Mouse (Mus musculus) midbrain, embryonic 11.5 days (tissue): ENCODE data around the gene Acsl5. TPM values are rescaled to one million over a fixed set of nuclear protein-coding genes. Genes with fewer than 3 reads are reported as not detected.

Experiments used
- ATAC-seq: fragments of 200-750 bp; cut with Nextera tagmentation; 2 replicates; pipeline ENCODE4 v1.8.0; 2017; ENCODE audit warnings: moderate TSS enrichment, moderate library complexity; ENCODE audit not compliant: low FRiP score
- DNase-seq: peaks from one replicate; pipeline ENCODE4 v3.0.0; 2015; ENCODE audit warnings: low spot score; ENCODE audit errors: missing footprints
- H3K27ac ChIP-seq: fragments of 300-500 bp; sonication (generic); 2 replicates; pipeline ENCODE4 v1.5.1; 2014; ENCODE audit warnings: low read depth, low read length
- H3K27me3 ChIP-seq: fragments of 300-500 bp; sonication (generic); 2 replicates; pipeline ENCODE4 v1.6.1; 2014; ENCODE audit warnings: mild to moderate bottlenecking, low read length, moderate library complexity, mixed read lengths; ENCODE audit not compliant: control insufficient read depth, insufficient read depth
- H3K36me3 ChIP-seq: fragments of 300-500 bp; sonication (generic); 2 replicates; pipeline ENCODE4 v1.6.1; 2014; ENCODE audit warnings: mild to moderate bottlenecking, low read length, moderate library complexity, mixed read lengths; ENCODE audit not compliant: control insufficient read depth, insufficient read depth
- H3K4me1 ChIP-seq: fragments of 300-500 bp; sonication (generic); 2 replicates; pipeline ENCODE4 v1.6.1; 2014; ENCODE audit warnings: low read length; ENCODE audit not compliant: control insufficient read depth, insufficient read depth
- H3K4me2 ChIP-seq: fragments of 300-500 bp; sonication (generic); 2 replicates; pipeline ENCODE4 v1.6.1; 2014; ENCODE audit warnings: mild to moderate bottlenecking, moderate library complexity
- H3K4me3 ChIP-seq: fragments of 300-500 bp; sonication (generic); 2 replicates; pipeline ENCODE4 v1.5.1; 2014; ENCODE audit warnings: low read depth, low read length
- H3K9ac ChIP-seq: fragments of 300-500 bp; sonication (generic); 2 replicates; pipeline ENCODE4 v1.6.1; 2014; ENCODE audit warnings: low read length
- H3K9me3 ChIP-seq: fragments of 300-500 bp; sonication (generic); 2 replicates; pipeline ENCODE4 v1.6.1; 2016; ENCODE audit warnings: low read length; ENCODE audit not compliant: control insufficient read depth
- WGBS: fragments of 180-500 bp; shearing (Covaris S2); extraction: QIAGEN DNeasy Blood & Tissue Kit; methylation state at CpG from one replicate; pipeline ENCODE4 v1.1.7; 2014; 5-methylcytosine and 5-hydroxymethylcytosine counted together
- polyA plus RNA-seq: library from polyadenylated mRNA; unstranded; fragments of >200 nt; fragmentation: Nextera tagmentation; extraction: Ambion mirVana; gene quantifications from 2 replicates; pipeline ENCODE4 v1.2.1, GENCODE M21; 2014

Gene Acsl5
- polyA plus RNA-seq, 1 experiment from 2014 or later = 17.3 TPM

DNA sequence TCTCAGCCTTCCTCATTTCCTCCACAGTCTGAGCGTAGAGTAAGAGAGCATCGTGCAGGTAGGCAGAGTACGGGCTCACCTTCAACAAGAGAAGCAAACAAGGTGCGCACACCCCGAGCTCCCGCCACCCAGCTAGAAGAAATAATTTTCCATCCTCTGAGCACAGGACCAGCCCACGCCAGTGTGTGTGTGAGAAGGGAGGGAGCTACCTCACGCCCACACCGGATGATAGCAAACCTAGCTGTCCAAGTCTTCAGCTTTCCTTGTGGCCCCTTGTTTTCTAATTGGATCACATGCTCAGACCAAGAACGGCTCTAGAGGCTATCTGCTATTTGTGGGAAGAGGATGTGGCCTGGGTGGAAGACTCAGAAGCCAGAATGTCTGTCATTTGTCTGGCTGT lies 20.7 kb upstream of the Acsl5 start:
- DNase-seq (no peak), ATAC-seq (no peak)
- WGBS = 84% methylated on average over 10 of the region's 10 CpGs
- Histone ChIP-seq H3K4me1 (no peaks in the 10 kb centered on the region), H3K4me2 (no peak overlapping the region), H3K27me3 (no peaks in the 10 kb centered on the region), H3K4me3 (no peak overlapping the region), H3K9me3 (no peaks in the 10 kb centered on the region), H3K27ac (no peak overlapping the region), H3K36me3 (no peaks in the 10 kb centered on the region), H3K9ac (no peak overlapping the region)

GRCm38 (mm10) chr19:55232136-55232535 lies 19.6 kb upstream of the Acsl5 start:
- Histone ChIP-seq H3K4me1 (no peaks in the 10 kb centered on the region), H3K4me2 (no peak overlapping the region), H3K27me3 (no peaks in the 10 kb centered on the region), H3K4me3 (no peak overlapping the region), H3K36me3 (no peaks in the 10 kb centered on the region), H3K9ac (no peak overlapping the region), H3K27ac (no peak overlapping the region), H3K9me3 (no peaks in the 10 kb centered on the region)
- ATAC-seq (no peak), DNase-seq (no peak)
- 68% methylated on average over 8 of the region's 8 CpGs for WGBS

DNA sequence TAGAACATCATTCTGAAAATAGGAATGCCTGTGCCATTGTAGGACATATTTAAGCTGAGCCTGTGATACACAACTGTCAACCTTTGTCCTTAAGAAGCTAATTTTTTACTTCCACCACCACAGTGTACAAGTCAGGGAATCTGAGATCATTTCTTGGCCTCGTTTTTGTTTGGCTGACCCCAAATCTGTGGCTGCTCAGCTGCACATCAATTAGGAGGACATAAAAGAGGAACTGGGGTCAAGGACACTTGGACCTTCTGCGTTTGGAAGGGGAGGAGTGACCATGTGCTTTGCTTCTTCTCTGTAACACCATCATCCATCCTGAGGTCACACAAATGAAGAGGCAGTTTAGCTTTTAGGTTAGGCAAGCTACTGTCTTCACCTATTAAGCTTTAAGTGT lies 15.7 kb upstream of the Acsl5 start:
- no peak for DNase-seq
- Histone ChIP-seq H3K4me3 (no peak overlapping the region), H3K4me1 (no peaks in the 10 kb centered on the region), H3K27ac (no peak overlapping the region), H3K27me3 (no peaks in the 10 kb centered on the region), H3K9me3 (no peaks in the 10 kb centered on the region), H3K4me2 (no peak overlapping the region), H3K36me3 (no peaks in the 10 kb centered on the region), H3K9ac (no peak overlapping the region)
- no peak for ATAC-seq
- WGBS = 56% methylated on average over 2 of the region's 2 CpGs

GRCm38 (mm10) chr19:55236564-55236963 lies 15.2 kb upstream of the Acsl5 start:
- 79% methylated on average over 5 of the region's 5 CpGs for WGBS

GRCm38 (mm10) chr19:55239766-55240426 lies 11.8 kb upstream of the Acsl5 start:
- no peak for ATAC-seq
- H3K27ac ChIP-seq = no peak overlapping the region
- H3K36me3 ChIP-seq = no peaks in the 10 kb centered on the region
- no peak for DNase-seq
- H3K9ac ChIP-seq = no peak overlapping the region
- no peaks in the 10 kb centered on the region for H3K4me1 ChIP-seq
- H3K4me3 ChIP-seq = no peak overlapping the region
- 79% methylated on average over 6 of the region's 6 CpGs for WGBS
- no peaks in the 10 kb centered on the region for H3K9me3 ChIP-seq
- H3K27me3 ChIP-seq = no peaks in the 10 kb centered on the region
- H3K4me2 ChIP-seq = no peak overlapping the region

More at GRCm38 (mm10) chr19:55236564-55236963, 15.2 kb upstream of the Acsl5 start:
- H3K27me3 ChIP-seq = no peaks in the 10 kb centered on the region
- no peak overlapping the region for H3K27ac ChIP-seq
- H3K4me3 ChIP-seq = no peak overlapping the region
- DNase-seq (no peak), ATAC-seq (no peak)
- no peak overlapping the region for H3K4me2 ChIP-seq
- H3K9ac ChIP-seq = no peak overlapping the region
- H3K36me3 ChIP-seq = no peaks in the 10 kb centered on the region
- H3K4me1 ChIP-seq = no peaks in the 10 kb centered on the region
- no peaks in the 10 kb centered on the region for H3K9me3 ChIP-seq

GRCm38 (mm10) chr19:55241186-55241645 lies 10.5 kb upstream of the Acsl5 start, which contains the start of gene Gucy2g:
TSS of gene Gucy2g (minus strand) at chr19:55241236.
- no peak within 1 kb of the TSS for H3K27ac ChIP-seq
- 79% methylated on average over 6 of the region's 6 CpGs for WGBS
- no peak within 1 kb of the TSS for H3K4me2 ChIP-seq
- no peaks in the 10 kb centered on the region for H3K36me3 ChIP-seq
- no peak within 1 kb of the TSS for H3K9ac ChIP-seq
- no peaks in the 10 kb centered on the region for H3K4me1 ChIP-seq
- no peak within 1 kb of the TSS for H3K4me3 ChIP-seq
- no peaks in the 10 kb centered on the region for H3K9me3 ChIP-seq
- DNase-seq = no peak
- ATAC-seq = no peak
- no peaks in the 10 kb centered on the region for H3K27me3 ChIP-seq

DNA sequence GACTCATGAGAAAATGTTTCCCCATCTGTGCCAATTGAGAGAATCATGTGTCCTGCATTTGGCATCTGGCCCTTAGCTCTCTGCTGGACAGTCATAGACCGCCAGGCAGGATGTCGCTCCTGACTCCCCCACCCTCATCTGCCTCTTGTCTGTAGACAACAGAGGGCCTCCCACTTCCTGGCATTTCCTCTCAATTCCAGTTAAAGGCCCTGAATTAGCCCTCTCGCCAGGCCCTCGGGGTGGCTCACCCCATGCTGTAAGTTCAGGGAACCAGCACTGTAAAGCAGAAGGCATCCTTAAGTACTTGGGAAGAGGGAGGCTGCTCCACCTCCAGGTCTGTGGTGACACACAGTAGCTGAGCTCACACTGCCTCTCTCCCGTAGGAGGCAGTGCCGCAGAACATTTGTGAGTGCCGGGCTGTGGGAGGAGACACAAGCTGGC lies 6.9 kb upstream of the Acsl5 start:
- H3K9me3 ChIP-seq = no peaks in the 10 kb centered on the region
- no peak for DNase-seq
- 30% methylated on average over 7 of the region's 7 CpGs for whole genome bisulfite sequencing

GRCm38 (mm10) chr19:55247563-55247962 lies 4.2 kb upstream of the Acsl5 start:
- Histone ChIP-seq H3K27me3 (no peaks in the 10 kb centered on the region; the same call in 1 of the 2 replicates), H3K27ac (no peak overlapping the region), H3K4me1 (no peaks in the 10 kb centered on the region), H3K9me3 (no peaks in the 10 kb centered on the region), H3K36me3 (no peaks in the 10 kb centered on the region), H3K9ac (no peak overlapping the region), H3K4me2 (no peak overlapping the region), H3K4me3 (no peak overlapping the region)
- DNase-seq = no peak
- WGBS = 82% methylated on average over 5 of the region's 5 CpGs
- no peak for ATAC-seq

More for the DNA sequence above, 6.9 kb upstream of the Acsl5 start:
- Histone ChIP-seq H3K27ac (no peak overlapping the region), H3K9ac (no peak overlapping the region), H3K27me3 (no peaks in the 10 kb centered on the region), H3K4me3 (no peak overlapping the region), H3K36me3 (no peaks in the 10 kb centered on the region), H3K4me2 (no peak overlapping the region), H3K4me1 (no peaks in the 10 kb centered on the region)
- ATAC-seq = no peak

- Histone ChIP-seq H3K9me3 (no peaks in the 10 kb centered on the region), H3K4me1 (peaks cover under 1% of the 10 kb centered on the region; the same call in 1 of the 2 replicates), H3K9ac (no peak overlapping the region), H3K27ac (no peak overlapping the region), H3K4me3 (no peak overlapping the region), H3K4me2 (no peak overlapping the region), H3K36me3 (no peaks in the 10 kb centered on the region), H3K27me3 (no peaks in the 10 kb centered on the region; the same call in 1 of the 2 replicates)
- no peak for DNase-seq
- WGBS = 77% methylated on average over 9 of the region's 9 CpGs
- ATAC-seq = no peak
These were observed 3.7 kb upstream of the Acsl5 start for GRCm38 (mm10) chr19:55247991-55248520.
